Mouse (Mus musculus): ENCODE results near the gene Fsip1. TPM values are rescaled to one million over a fixed set of nuclear protein-coding genes. Genes with fewer than 3 reads are reported as not detected.

The Fsip1 gene
- polyA plus RNA-seq, 1 experiment from 2014 or later = 0.96 TPM

DNA sequence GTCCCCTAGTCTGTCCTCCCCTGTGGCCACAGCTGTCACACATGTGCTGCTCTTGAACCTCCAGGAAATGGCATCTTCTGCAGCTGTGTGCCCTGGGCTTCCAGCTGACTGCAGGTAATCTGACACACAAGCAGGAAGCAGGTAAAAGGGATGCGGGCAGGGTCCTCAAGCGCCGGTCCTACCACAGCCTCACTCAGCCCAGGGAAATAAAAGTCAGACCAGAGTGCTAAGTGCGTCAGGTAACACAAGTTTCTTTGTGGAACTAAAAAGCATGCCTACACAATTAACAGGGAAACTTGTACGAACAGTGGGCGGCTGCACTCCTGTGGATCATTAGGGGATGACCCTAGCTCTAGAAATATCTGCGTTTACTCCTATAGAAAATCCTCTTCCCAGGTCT, 20.6 kb downstream of the Fsip1 start:
- no peaks in the 10 kb centered on the region for H3K36me3 ChIP-seq (ENCODE audit: insufficient read depth, low read length)
- no peak overlapping the region for H3K9ac ChIP-seq (ENCODE audit: low read depth, low read length)
- H3K4me3 ChIP-seq (replicated peaks; ENCODE audit: low read depth, low read length) = no peak overlapping the region
- no peak overlapping the region for H3K4me2 ChIP-seq (ENCODE audit: low read length)
- H3K4me1 ChIP-seq (replicated peaks; ENCODE audit: insufficient read depth, low read length) = no peaks in the 10 kb centered on the region
- TF ChIP-seq CTCF (IDR thresholded peaks at IDR 0.05; ENCODE audit: low read depth) = no peak
- ATAC-seq (replicated peaks; ENCODE audit: low FRiP score, low read depth) (no peak), DNase-seq (ENCODE audit: low spot score) (no peak)
- no peaks in the 10 kb centered on the region for H3K9me3 ChIP-seq (replicated peaks; ENCODE audit: low read length)
- 71% methylated on average over 7 of the region's 7 CpGs for WGBS
- H3K27me3 ChIP-seq (ENCODE audit: insufficient read depth, low read length) = no peaks in the 10 kb centered on the region
- no peak overlapping the region for H3K27ac ChIP-seq

DNA sequence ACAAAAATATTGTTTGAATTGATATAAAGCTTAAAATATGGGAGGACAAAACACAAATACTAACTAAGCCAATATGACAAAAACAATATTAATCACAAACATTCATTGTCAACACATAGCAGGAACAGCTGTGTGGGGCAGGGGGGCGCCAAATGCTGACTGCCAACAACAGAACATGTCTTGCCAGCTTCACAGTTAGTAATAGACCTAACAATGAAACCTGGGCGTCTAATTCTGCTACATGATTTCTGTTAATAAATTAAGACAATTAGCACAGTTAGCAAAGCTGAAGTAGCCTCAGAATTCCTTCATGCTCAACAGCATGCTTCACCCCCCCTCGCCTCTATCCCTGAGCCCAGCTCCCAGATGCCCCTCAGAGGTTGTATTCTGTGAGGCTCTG, 21.2 kb downstream of the Fsip1 start:
- whole genome bisulfite sequencing = 83% methylated on average over 3 of the region's 3 CpGs
- no peak for DNase-seq (ENCODE audit: low spot score)
- Histone ChIP-seq H3K27ac (no peak overlapping the region), H3K4me2 (ENCODE audit: low read length) (no peak overlapping the region), H3K27me3 (ENCODE audit: insufficient read depth, low read length) (no peaks in the 10 kb centered on the region), H3K9ac (ENCODE audit: low read depth, low read length) (no peak overlapping the region), H3K4me3 (replicated peaks; ENCODE audit: low read depth, low read length) (no peak overlapping the region), H3K4me1 (replicated peaks; ENCODE audit: insufficient read depth, low read length) (no peaks in the 10 kb centered on the region), H3K9me3 (replicated peaks; ENCODE audit: low read length) (no peaks in the 10 kb centered on the region), H3K36me3 (ENCODE audit: insufficient read depth, low read length) (no peaks in the 10 kb centered on the region)
- ATAC-seq (replicated peaks; ENCODE audit: low FRiP score, low read depth) = no peak
- no peak for TF ChIP-seq CTCF (IDR thresholded peaks at IDR 0.05; ENCODE audit: low read depth)

DNA sequence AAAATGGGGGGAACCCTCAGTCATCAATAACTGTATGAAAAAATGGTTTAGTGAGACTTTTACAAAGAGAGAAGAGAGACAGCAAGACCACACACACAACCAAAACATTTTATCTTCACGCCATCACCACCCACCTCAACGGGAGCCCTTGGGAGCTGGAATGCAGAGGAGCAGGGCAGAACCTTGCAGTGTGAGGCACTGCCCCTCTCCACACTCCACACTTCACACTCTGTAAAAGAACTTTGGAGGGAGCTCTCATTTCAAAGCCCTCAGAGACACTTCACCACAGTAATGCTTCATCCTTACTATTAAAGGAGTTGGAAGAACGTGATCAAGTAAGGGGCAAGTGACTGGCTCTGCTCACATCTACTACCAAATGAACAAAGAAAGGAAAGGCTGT, 26.2 kb downstream of the Fsip1 start:
- Histone ChIP-seq H3K27ac (no peak overlapping the region), H3K27me3 (ENCODE audit: insufficient read depth, low read length) (no peaks in the 10 kb centered on the region), H3K9ac (ENCODE audit: low read depth, low read length) (no peak overlapping the region)

DNA sequence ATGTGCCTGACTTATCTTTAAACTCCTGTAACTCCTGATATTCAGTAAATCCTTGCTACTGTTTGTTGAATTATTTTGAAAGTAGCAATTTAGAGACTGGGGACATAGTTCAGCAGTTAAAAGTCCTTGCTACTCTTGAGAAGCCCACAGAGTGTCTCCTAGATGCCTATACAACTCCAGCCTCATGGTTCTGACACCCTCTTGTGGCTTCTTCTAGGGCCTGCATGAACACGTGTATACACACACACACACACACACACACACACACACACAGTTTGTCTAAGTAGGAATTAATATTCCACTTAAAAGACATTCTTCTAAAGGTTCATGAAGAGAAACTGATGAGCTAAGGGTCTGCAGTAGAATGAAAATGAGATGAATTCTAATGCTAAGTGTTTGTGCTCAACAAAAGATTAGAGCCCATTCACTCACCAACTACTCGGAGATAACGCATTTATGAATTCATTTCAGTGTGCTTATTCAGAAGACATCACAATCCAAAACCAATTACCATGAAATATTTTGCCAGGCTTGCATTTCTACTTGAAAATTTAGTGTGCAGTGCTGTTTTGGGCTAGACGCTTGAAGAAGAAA, 28.2 kb downstream of the Fsip1 start:
- no peaks in the 10 kb centered on the region for H3K27me3 ChIP-seq (ENCODE audit: insufficient read depth, low read length)
- no peaks in the 10 kb centered on the region for H3K4me1 ChIP-seq (replicated peaks; ENCODE audit: insufficient read depth, low read length)
- no peak overlapping the region for H3K4me2 ChIP-seq (ENCODE audit: low read length)
- H3K9ac ChIP-seq (ENCODE audit: low read depth, low read length) = no peak overlapping the region
- WGBS = 91% methylated on average over 4 of the region's 4 CpGs
- H3K27ac ChIP-seq = no peak overlapping the region
- no peak overlapping the region for H3K4me3 ChIP-seq (replicated peaks; ENCODE audit: low read depth, low read length)
- TF ChIP-seq CTCF (IDR thresholded peaks at IDR 0.05; ENCODE audit: low read depth) = no peak
- no peak for DNase-seq (ENCODE audit: low spot score)
- ATAC-seq (replicated peaks; ENCODE audit: low FRiP score, low read depth) = no peak
- H3K9me3 ChIP-seq (replicated peaks; ENCODE audit: low read length) = no peaks in the 10 kb centered on the region
- no peaks in the 10 kb centered on the region for H3K36me3 ChIP-seq (ENCODE audit: insufficient read depth, low read length)

More for the DNA sequence above, 26.2 kb downstream of the Fsip1 start:
- ATAC-seq (replicated peaks; ENCODE audit: low FRiP score, low read depth) (no peak), DNase-seq (ENCODE audit: low spot score) (no peak)
- Histone ChIP-seq H3K4me1 (replicated peaks; ENCODE audit: insufficient read depth, low read length) (no peaks in the 10 kb centered on the region), H3K4me3 (replicated peaks; ENCODE audit: low read depth, low read length) (no peak overlapping the region), H3K4me2 (ENCODE audit: low read length) (no peak overlapping the region), H3K36me3 (ENCODE audit: insufficient read depth, low read length) (no peaks in the 10 kb centered on the region), H3K9me3 (replicated peaks; ENCODE audit: low read length) (no peaks in the 10 kb centered on the region)
- 44% methylated on average over 3 of the region's 3 CpGs for WGBS
- no peak for TF ChIP-seq CTCF (IDR thresholded peaks at IDR 0.05; ENCODE audit: low read depth)

DNA sequence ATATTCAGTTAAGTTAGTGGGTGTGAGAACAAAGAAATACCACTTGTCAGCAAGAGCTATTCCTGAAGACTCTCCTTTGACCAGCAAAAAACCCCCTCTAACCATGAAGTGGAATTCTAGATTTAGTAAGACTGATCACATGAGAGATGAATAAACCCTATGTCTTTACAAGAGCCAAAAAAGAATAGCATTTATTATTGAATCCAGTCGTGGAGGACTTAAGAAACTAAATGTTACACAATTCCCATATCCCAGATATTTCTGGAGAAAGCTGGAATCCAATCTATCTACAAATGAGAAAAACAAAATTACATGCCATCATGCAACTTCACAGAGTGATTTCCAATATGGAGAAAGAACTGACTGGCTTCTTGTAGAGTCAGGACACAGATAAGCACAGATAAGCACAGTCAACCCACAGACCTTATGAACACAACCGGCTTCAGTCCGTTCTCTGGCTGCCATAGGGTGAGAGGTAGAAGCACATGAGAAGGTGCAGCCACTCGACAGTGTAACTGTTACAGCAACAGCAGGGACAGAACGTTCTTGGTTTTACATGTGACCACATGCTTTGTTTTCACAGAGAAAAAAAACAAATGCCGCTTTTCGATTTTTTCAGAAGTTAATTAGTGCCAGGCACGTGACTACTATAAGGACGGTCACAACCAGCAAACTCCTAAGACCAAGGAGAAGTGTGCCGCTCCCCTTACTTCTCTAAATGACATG, 31.3 kb downstream of the Fsip1 start:
- Histone ChIP-seq H3K9ac (ENCODE audit: low read depth, low read length) (no peak overlapping the region), H3K4me3 (replicated peaks; ENCODE audit: low read depth, low read length) (no peak overlapping the region), H3K4me1 (replicated peaks; ENCODE audit: insufficient read depth, low read length) (no peaks in the 10 kb centered on the region), H3K27ac (no peak overlapping the region), H3K36me3 (ENCODE audit: insufficient read depth, low read length) (no peaks in the 10 kb centered on the region), H3K4me2 (ENCODE audit: low read length) (no peak overlapping the region), H3K9me3 (replicated peaks; ENCODE audit: low read length) (no peaks in the 10 kb centered on the region), H3K27me3 (ENCODE audit: insufficient read depth, low read length) (no peaks in the 10 kb centered on the region)
- no peak for TF ChIP-seq CTCF (IDR thresholded peaks at IDR 0.05; ENCODE audit: low read depth)
- DNase-seq (ENCODE audit: low spot score) (no peak), ATAC-seq (replicated peaks; ENCODE audit: low FRiP score, low read depth) (no peak)
- 78% methylated on average over 10 of the region's 10 CpGs for WGBS

DNA sequence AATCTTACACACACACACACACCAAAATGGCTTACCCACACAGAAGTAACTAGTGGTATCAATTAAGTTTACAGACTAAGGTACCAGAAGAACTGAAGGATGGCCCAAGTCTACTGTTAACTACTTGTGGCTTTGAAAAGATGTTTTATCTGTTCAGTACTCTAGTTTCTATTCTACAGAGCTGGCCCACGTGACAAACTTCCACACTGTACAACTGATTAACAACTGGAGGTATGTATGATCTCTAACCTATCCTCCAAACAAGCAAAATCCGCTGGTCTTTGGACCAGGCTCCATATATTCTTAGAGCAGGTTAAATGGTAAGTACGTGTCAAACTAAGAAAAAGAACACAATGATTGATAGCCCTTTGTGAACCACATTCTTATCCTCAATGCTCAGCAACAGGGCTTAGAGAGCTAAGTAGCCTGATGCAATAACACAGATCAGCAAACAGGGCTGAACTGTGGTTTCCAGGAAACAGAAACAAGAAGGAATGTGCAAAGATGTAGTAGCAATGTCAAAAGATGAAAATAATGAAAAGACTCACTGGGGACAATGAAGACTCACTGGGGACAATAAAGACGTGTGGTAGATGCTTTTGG, 38.7 kb downstream of the Fsip1 start:
- Histone ChIP-seq H3K27ac (no peak overlapping the region), H3K4me1 (replicated peaks; ENCODE audit: insufficient read depth, low read length) (no peaks in the 10 kb centered on the region), H3K4me3 (replicated peaks; ENCODE audit: low read depth, low read length) (no peak overlapping the region), H3K4me2 (ENCODE audit: low read length) (no peak overlapping the region), H3K36me3 (ENCODE audit: insufficient read depth, low read length) (no peaks in the 10 kb centered on the region), H3K9ac (ENCODE audit: low read depth, low read length) (no peak overlapping the region), H3K27me3 (ENCODE audit: insufficient read depth, low read length) (no peaks in the 10 kb centered on the region), H3K9me3 (replicated peaks; ENCODE audit: low read length) (no peaks in the 10 kb centered on the region)
- ATAC-seq (replicated peaks; ENCODE audit: low FRiP score, low read depth) = no peak
- no peak for DNase-seq (ENCODE audit: low spot score)
- no peak for TF ChIP-seq CTCF (IDR thresholded peaks at IDR 0.05; ENCODE audit: low read depth)
- WGBS = 54% methylated on average over 4 of the region's 4 CpGs
